ENCODE assay signal across 8 mouse cellular contexts in genomic region chr15:79403763-79404210, GRCm38 (mm10). TPM values are rescaled to one million over a fixed set of nuclear protein-coding genes. Genes with fewer than 3 reads are reported as not detected.
DNase-seq lines count a peak whose midpoint lies in the region; ATAC-seq and TF ChIP-seq lines count a peak whose summit lies in the region.

No protein-coding gene starts in this region.

- H3K4me3 ChIP-seq in thymus, adult 2 months (ENCODE audit: control insufficient read depth, insufficient read depth, low read length) = peak overlapping the region; percentile 60
- peak overlapping the region; percentile 75 for H3K4me3 ChIP-seq in liver, embryonic 15.5 days (replicated peaks)

- H3K36me3 ChIP-seq in thymus, adult 2 months (ENCODE audit: control insufficient read depth, insufficient read depth, low read length) = no peaks in the 10 kb centered on the region
- H3K36me3 ChIP-seq in liver, embryonic 15.5 days (replicated peaks) = no peaks in the 10 kb centered on the region

- ATAC-seq in liver, embryonic 15.5 days (ENCODE audit: insufficient read depth) = no peak

- WGBS in thymus, adult 2 months = 22% methylated on average over 9 of the region's 9 CpGs
- 12% methylated on average over 9 of the region's 9 CpGs for WGBS in liver, embryonic 15.5 days (ENCODE audit: insufficient replicate concordance)

- peaks cover 60% of the 10 kb centered on the region for H3K4me1 ChIP-seq in thymus, adult 2 months (replicated peaks; ENCODE audit: control insufficient read depth, insufficient read depth, low read length)
- peaks cover 38% of the 10 kb centered on the region for H3K4me1 ChIP-seq in liver, embryonic 15.5 days (replicated peaks)

- no peak for TF ChIP-seq CTCF in thymus, adult 2 months (IDR thresholded peaks at IDR 0.05; ENCODE audit: borderline replicate concordance, control insufficient read depth, extremely low read depth, insufficient read depth, low read length, poor library complexity)

- peak; percentile 31 for DNase-seq in embryo, embryonic 10 days (ENCODE audit: low spot score)
- DNase-seq in embryo, embryonic 11 days = no peak
- no peak for DNase-seq in thymus, adult 2 months
- no peak for DNase-seq in thymus, postnatal 25 days
- DNase-seq in urinary bladder, postnatal 14 days (ENCODE audit: low spot score) = no peak
- no peak for DNase-seq in T-cell, adult 2 months (ENCODE audit: low spot score)
- no peak for DNase-seq in left cerebral cortex, adult 11 months (ENCODE audit: low spot score)

- H3K27me3 ChIP-seq in thymus, adult 2 months (ENCODE audit: control insufficient read depth, insufficient read depth, low read length) = no peaks in the 10 kb centered on the region
- peaks cover 8% of the 10 kb centered on the region for H3K27me3 ChIP-seq in liver, embryonic 15.5 days

- peak overlapping the region; percentile 66 for H3K9ac ChIP-seq in liver, embryonic 15.5 days

- no peak for TF ChIP-seq POLR2A in thymus, adult 2 months (IDR thresholded peaks at IDR 0.05; ENCODE audit: control insufficient read depth, extremely low read depth, insufficient read depth, low read length, poor library complexity)

- H3K4me2 ChIP-seq in liver, embryonic 15.5 days = peak overlapping the region; percentile 97

- H3K9me3 ChIP-seq in liver, embryonic 15.5 days (replicated peaks) = no peaks in the 10 kb centered on the region

- H3K27ac ChIP-seq in thymus, adult 2 months (ENCODE audit: control insufficient read depth, insufficient read depth, low read length) = peak overlapping the region; percentile 9
- no peak overlapping the region for H3K27ac ChIP-seq in liver, embryonic 15.5 days (replicated peaks)

RNA-seq across cellular contexts. Expression of gene Tmem184b, which starts 0.4 kb away (rescaled TPM):
- polyA plus RNA-seq in thymus, adult 2 months (2012; rRNA removed) = 225 and 303 TPM in 2 replicates
- polyA plus RNA-seq in liver, embryonic 15.5 days (2015; fragmentation: Nextera tagmentation; extraction: Ambion mirVana) = 11.6 and 11.7 TPM in 2 replicates

RNA-seq across cellular contexts. Expression of gene Csnk1e, which starts 51.6 kb away (rescaled TPM):
- 155 and 173 TPM in 2 replicates for polyA plus RNA-seq in thymus, adult 2 months (2012; rRNA removed)
- 8.0 and 9.2 TPM in 2 replicates for polyA plus RNA-seq in liver, embryonic 15.5 days (2015; fragmentation: Nextera tagmentation; extraction: Ambion mirVana)

RNA-seq across cellular contexts. Expression of gene Maff, which starts 57.4 kb away (rescaled TPM):
- 7.4 and 8.1 TPM in 2 replicates for polyA plus RNA-seq in thymus, adult 2 months (2012; rRNA removed)
- 2.1 and 2.6 TPM in 2 replicates for polyA plus RNA-seq in liver, embryonic 15.5 days (2015; fragmentation: Nextera tagmentation; extraction: Ambion mirVana)

Comparison
In these comparisons a context has a peak if more than half of its experiments do, and no peak if none do; other contexts are left out.
1. RNA of gene Tmem184b, which starts 0.4 kb away (polyA plus RNA-seq): 225 to 303 TPM in thymus, adult 2 months; 11.6 to 11.7 TPM in liver, embryonic 15.5 days; every median in the first group is over 10 times any median in the second.
2. RNA of gene Csnk1e, which starts 51.6 kb away (polyA plus RNA-seq): 155 to 173 TPM in thymus, adult 2 months; 8.0 to 9.2 TPM in liver, embryonic 15.5 days; every median in the first group is over 10 times any median in the second.